Mouse (Mus musculus) spleen, adult 2 months (tissue): ENCODE data around the gene Pde4d.

ENCODE experiments used
- CTCF ChIP-seq: fragments of 200-500 bp; IDR thresholded peaks from 2 replicates; pipeline ENCODE4 v1.5.1; 2011; ENCODE audit warnings: mild to moderate bottlenecking, inconsistent platforms; ENCODE audit not compliant: insufficient read depth, insufficient read length, insufficient replicate concordance; ENCODE audit errors: extremely low read depth
- POLR2A ChIP-seq: fragments of 200-500 bp; IDR thresholded peaks from 2 replicates; pipeline ENCODE4 v1.6.1; 2011; ENCODE audit warnings: low read depth, low read length, inconsistent platforms

DNA sequence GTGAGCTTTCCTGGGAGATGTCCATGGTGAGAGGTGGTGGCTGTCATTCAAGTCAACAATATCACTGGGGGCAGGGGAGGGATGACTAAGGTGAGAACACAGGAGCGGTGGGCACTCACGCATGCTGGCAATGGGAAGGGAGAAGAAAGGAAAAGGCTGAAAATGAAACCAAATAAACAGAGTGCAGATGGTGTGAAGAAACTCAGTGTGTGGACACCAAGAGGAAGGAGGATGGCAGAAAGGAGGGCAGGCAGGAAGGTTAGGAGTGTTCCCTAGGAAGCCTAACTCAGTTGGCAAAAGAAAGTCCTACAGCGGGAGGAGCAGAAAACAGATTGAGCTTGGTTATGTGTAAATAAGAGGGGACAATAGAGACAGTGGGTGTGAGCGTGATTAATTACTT, 1107.1 kb downstream of the Pde4d start:
- TF ChIP-seq POLR2A: no peak
- TF ChIP-seq CTCF: no peak
